Mouse (Mus musculus) olfactory bulb, adult 2 months (tissue): ENCODE measurements around the gene Slitrk1.

Experiments used
- CTCF ChIP-seq: fragments of 200-500 bp; IDR thresholded peaks from 2 replicates; pipeline ENCODE4 v1.5.1; 2012; ENCODE audit warnings: low read depth, mild to moderate bottlenecking, low read length, moderate library complexity; ENCODE audit not compliant: insufficient read depth
- POLR2A ChIP-seq: fragments of 200-500 bp; IDR thresholded peaks from 2 replicates; pipeline ENCODE4 v1.6.1; 2012; ENCODE audit warnings: mild to moderate bottlenecking, low read depth, low read length, moderate library complexity; ENCODE audit not compliant: insufficient read depth

GRCm38 (mm10) chr14:108909336-108909953 is 4.5 kb downstream of the Slitrk1 start:
- TF ChIP-seq POLR2A = no peak
- TF ChIP-seq CTCF = no peak
